Mouse (Mus musculus): ENCODE data around the gene Tprn. TPM values are rescaled to one million over a fixed set of nuclear protein-coding genes. Genes with fewer than 3 reads are reported as not detected.

Tprn gene
- polyA plus RNA-seq, 2 experiments: 2.4 to 2.6 TPM

- 49% methylated on average over 5 of the region's 5 CpGs for WGBS (ENCODE audit: insufficient replicate concordance)
- ATAC-seq (ENCODE audit: insufficient read depth): no peak
Measured at GRCm38 (mm10) chr2:25234551-25235220, 27.7 kb upstream of the Tprn start.

GRCm38 (mm10) chr2:25236614-25237013 lies 25.8 kb upstream of the Tprn start, which contains the start of gene Rnf224:
Gene Rnf224 (minus strand): TSS chr2:25236787.
- ATAC-seq (ENCODE audit: insufficient read depth) (no peak), DNase-seq (ENCODE audit: low read depth in 3 of 3, low spot score in 3 of 3) (no peak)
- 25% methylated on average over 8 of the region's 8 CpGs for WGBS (ENCODE audit: insufficient replicate concordance)
- peaks cover 7% of the 10 kb centered on the region for H3K27me3 ChIP-seq (ENCODE audit: control insufficient read depth, insufficient read depth, low read length)
- H3K36me3 ChIP-seq (replicated peaks; ENCODE audit: control insufficient read depth, insufficient read depth, low read depth): no peaks in the 10 kb centered on the region
- no peak within 1 kb of the TSS for H3K4me3 ChIP-seq (ENCODE audit: insufficient read depth in 1 of 2, low read depth in 2 of 2, low read length in 2 of 2)
- no peak within 1 kb of the TSS for H3K4me2 ChIP-seq (ENCODE audit: low read depth)
- no peak within 1 kb of the TSS for H3K27ac ChIP-seq
- H3K9me3 ChIP-seq (ENCODE audit: control insufficient read depth, low read length): no peaks in the 10 kb centered on the region
- no peak within 1 kb of the TSS for H3K9ac ChIP-seq (replicated peaks)
- H3K4me1 ChIP-seq (replicated peaks; ENCODE audit: control insufficient read depth in 2 of 2, insufficient read depth in 2 of 2, low read length in 1 of 2): peaks cover 3 to 16% of the 10 kb centered on the region in 2 experiments
- TF ChIP-seq CTCF (IDR thresholded peaks at IDR 0.05; ENCODE audit: low read depth) (no peak), EP300 (IDR thresholded peaks at IDR 0.05; ENCODE audit: low read depth) (no peak)

More at GRCm38 (mm10) chr2:25234551-25235220, 27.7 kb upstream of the Tprn start:
- H3K27me3 ChIP-seq (ENCODE audit: control insufficient read depth, insufficient read depth, low read length): no peaks in the 10 kb centered on the region
- no peak overlapping the region for H3K9ac ChIP-seq (replicated peaks)
- H3K27ac ChIP-seq: no peak overlapping the region
- no peaks in the 10 kb centered on the region for H3K9me3 ChIP-seq (ENCODE audit: control insufficient read depth, low read length)
- H3K4me3 ChIP-seq (ENCODE audit: insufficient read depth in 1 of 2, low read depth in 2 of 2, low read length in 2 of 2): no peak overlapping the region
- no peak overlapping the region for H3K4me2 ChIP-seq (ENCODE audit: low read depth)
- TF ChIP-seq CTCF (IDR thresholded peaks at IDR 0.05; ENCODE audit: low read depth) (no peak), EP300 (IDR thresholded peaks at IDR 0.05; ENCODE audit: low read depth) (no peak)
- no peaks in the 10 kb centered on the region for H3K36me3 ChIP-seq (replicated peaks; ENCODE audit: control insufficient read depth, insufficient read depth, low read depth)
- DNase-seq (ENCODE audit: low read depth in 3 of 3, low spot score in 3 of 3): no peak
- H3K4me1 ChIP-seq (replicated peaks; ENCODE audit: control insufficient read depth in 2 of 2, insufficient read depth in 2 of 2, low read length in 1 of 2): peaks cover 0 to 5% of the 10 kb centered on the region in 2 experiments; a peak in 1 of 4 replicates

GRCm38 (mm10) chr2:25237522-25237921 lies 24.9 kb upstream of the Tprn start:
- Histone ChIP-seq H3K9me3 (ENCODE audit: control insufficient read depth, low read length) (no peaks in the 10 kb centered on the region), H3K4me3 (ENCODE audit: insufficient read depth in 1 of 2, low read depth in 2 of 2, low read length in 2 of 2) (no peak overlapping the region), H3K36me3 (replicated peaks; ENCODE audit: control insufficient read depth, insufficient read depth, low read depth) (no peaks in the 10 kb centered on the region), H3K4me2 (ENCODE audit: low read depth) (no peak overlapping the region), H3K27ac (no peak overlapping the region), H3K27me3 (ENCODE audit: control insufficient read depth, insufficient read depth, low read length) (peaks cover 16% of the 10 kb centered on the region), H3K9ac (replicated peaks) (no peak overlapping the region), H3K4me1 (replicated peaks; ENCODE audit: control insufficient read depth in 2 of 2, insufficient read depth in 2 of 2, low read length in 1 of 2) (peaks cover 4 to 17% of the 10 kb centered on the region in 2 experiments)
- no peak for TF ChIP-seq EP300 (IDR thresholded peaks at IDR 0.05; ENCODE audit: low read depth)
- no peak for TF ChIP-seq CTCF (IDR thresholded peaks at IDR 0.05; ENCODE audit: low read depth)
- ATAC-seq (ENCODE audit: insufficient read depth) (no peak), DNase-seq (ENCODE audit: low read depth in 3 of 3, low spot score in 3 of 3) (no peak)
- 54% methylated on average over 4 of the region's 4 CpGs for WGBS (ENCODE audit: insufficient replicate concordance)

GRCm38 (mm10) chr2:25238106-25238505 lies 24.3 kb upstream of the Tprn start:
- Histone ChIP-seq H3K4me1 (replicated peaks; ENCODE audit: control insufficient read depth in 2 of 2, insufficient read depth in 2 of 2, low read length in 1 of 2) (peaks cover 4 to 17% of the 10 kb centered on the region in 2 experiments), H3K27ac (no peak overlapping the region)

GRCm38 (mm10) chr2:25239766-25240165 lies 22.7 kb upstream of the Tprn start:
- no peak overlapping the region for H3K9ac ChIP-seq (replicated peaks)
- 72% methylated on average over 3 of the region's 3 CpGs for whole genome bisulfite sequencing (ENCODE audit: insufficient replicate concordance)

More at GRCm38 (mm10) chr2:25238106-25238505, 24.3 kb upstream of the Tprn start:
- TF ChIP-seq EP300 (IDR thresholded peaks at IDR 0.05; ENCODE audit: low read depth): no peak
- no peak for TF ChIP-seq CTCF (IDR thresholded peaks at IDR 0.05; ENCODE audit: low read depth)
- ATAC-seq (ENCODE audit: insufficient read depth) (no peak), DNase-seq (ENCODE audit: low read depth in 3 of 3, low spot score in 3 of 3) (no peak)
- Histone ChIP-seq H3K36me3 (replicated peaks; ENCODE audit: control insufficient read depth, insufficient read depth, low read depth) (no peaks in the 10 kb centered on the region), H3K4me2 (ENCODE audit: low read depth) (no peak overlapping the region), H3K4me3 (ENCODE audit: insufficient read depth in 1 of 2, low read depth in 2 of 2, low read length in 2 of 2) (no peak overlapping the region), H3K9me3 (ENCODE audit: control insufficient read depth, low read length) (no peaks in the 10 kb centered on the region), H3K27me3 (ENCODE audit: control insufficient read depth, insufficient read depth, low read length) (peaks cover 22% of the 10 kb centered on the region), H3K9ac (replicated peaks) (no peak overlapping the region)

More at GRCm38 (mm10) chr2:25239766-25240165, 22.7 kb upstream of the Tprn start:
- no peaks in the 10 kb centered on the region for H3K9me3 ChIP-seq (ENCODE audit: control insufficient read depth, low read length)
- H3K27me3 ChIP-seq (ENCODE audit: control insufficient read depth, insufficient read depth, low read length): peaks cover 22% of the 10 kb centered on the region
- H3K4me1 ChIP-seq (replicated peaks; ENCODE audit: control insufficient read depth in 2 of 2, insufficient read depth in 2 of 2, low read length in 1 of 2): peaks cover 4 to 17% of the 10 kb centered on the region in 2 experiments
- DNase-seq (ENCODE audit: low read depth in 3 of 3, low spot score in 3 of 3) (no peak), ATAC-seq (ENCODE audit: insufficient read depth) (no peak)
- no peak overlapping the region for H3K4me3 ChIP-seq (ENCODE audit: insufficient read depth in 1 of 2, low read depth in 2 of 2, low read length in 2 of 2)
- no peak overlapping the region for H3K4me2 ChIP-seq (ENCODE audit: low read depth)
- H3K27ac ChIP-seq: no peak overlapping the region
- H3K36me3 ChIP-seq (replicated peaks; ENCODE audit: control insufficient read depth, insufficient read depth, low read depth): no peaks in the 10 kb centered on the region
- TF ChIP-seq EP300 (IDR thresholded peaks at IDR 0.05; ENCODE audit: low read depth): no peak
- TF ChIP-seq CTCF (IDR thresholded peaks at IDR 0.05; ENCODE audit: low read depth): no peak

All from liver, embryonic 14.5 days (tissue).